Mouse (Mus musculus) lung, adult 2 months (tissue): Measurements from ENCODE around the gene Slc2a4.

Experiments used
- CTCF ChIP-seq: fragments of 200-500 bp; IDR thresholded peaks from 2 replicates; pipeline ENCODE4 v1.5.1; 2011; ENCODE audit warnings: mild to moderate bottlenecking, low read length, control low read depth; ENCODE audit not compliant: insufficient read depth
- POLR2A ChIP-seq: fragments of 200-500 bp; IDR thresholded peaks from 2 replicates; pipeline ENCODE4 v1.6.1; 2011; ENCODE audit warnings: low read depth, mild to moderate bottlenecking, control low read depth, low read length, borderline replicate concordance; ENCODE audit errors: extremely low read depth

DNA sequence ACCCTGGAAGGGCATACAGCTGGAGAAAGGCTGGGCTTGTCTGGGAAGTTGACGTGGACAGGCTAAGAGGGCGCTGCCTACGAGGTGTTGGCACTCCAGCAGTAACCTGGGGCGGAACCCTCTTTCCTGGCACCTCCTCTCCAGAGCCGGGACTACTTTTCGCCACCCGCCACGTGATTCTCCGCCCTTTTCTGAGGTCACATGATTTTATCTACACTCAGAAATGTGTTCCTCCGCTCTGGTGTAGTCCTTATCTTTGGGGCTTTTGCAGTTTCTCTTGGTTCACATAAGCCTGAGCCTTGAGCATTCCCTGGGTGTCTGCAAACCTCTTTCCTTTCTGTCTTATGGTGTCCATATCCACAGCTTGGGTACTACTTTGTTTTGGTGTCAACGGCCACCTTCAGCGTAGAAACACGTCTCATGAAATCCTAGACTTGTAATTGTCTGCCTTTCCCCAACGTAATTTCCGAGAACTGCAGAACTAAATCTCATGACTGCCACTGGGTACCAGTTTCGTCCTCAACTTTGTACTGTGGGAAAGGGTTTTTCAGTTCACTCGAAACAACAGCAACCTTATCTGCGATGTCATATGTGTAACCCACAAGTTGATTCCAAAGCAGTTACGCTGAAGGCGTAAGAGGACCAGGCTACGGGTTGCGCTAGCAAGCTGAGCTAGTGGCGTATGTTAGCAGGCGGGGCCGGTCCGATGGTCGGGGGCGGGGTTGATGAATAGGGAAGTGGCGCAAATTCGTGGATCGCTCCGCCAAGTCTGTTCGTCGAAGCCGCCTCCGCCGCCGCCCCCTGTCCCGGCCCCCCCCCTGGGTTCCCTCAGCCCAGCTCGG is 43.1 kb upstream of the Slc2a4 start, which contains the start of gene Gabarap:
- no peak for TF ChIP-seq CTCF
- peak; percentile 92; the same call in 1 of the 2 replicates for TF ChIP-seq POLR2A
